Mouse (Mus musculus) bone marrow macrophage, adult 2 months (primary cell): ENCODE data around the gene Aspn. TPM values are rescaled to one million over a fixed set of nuclear protein-coding genes. Genes with fewer than 3 reads are reported as not detected.

Experiments used
- H3K27ac ChIP-seq: 2 replicates; pipeline ENCODE4 v1.5.1; 2012; ENCODE audit warnings: low read depth, low read length; ENCODE audit not compliant: insufficient read depth
- H3K4me1 ChIP-seq: 2 replicates; pipeline ENCODE4 v1.6.1; 2012; ENCODE audit warnings: low read length; ENCODE audit not compliant: control insufficient read depth, insufficient read depth
- H3K4me3 ChIP-seq: 2 replicates; pipeline ENCODE4 v1.5.1; 2012; ENCODE audit warnings: mild to moderate bottlenecking, low read length, moderate library complexity; ENCODE audit not compliant: insufficient read depth
- CTCF ChIP-seq: IDR thresholded peaks from 2 replicates; pipeline ENCODE4 v1.5.1; 2012; ENCODE audit warnings: low read depth, mild to moderate bottlenecking, low read length, moderate library complexity
- POLR2A ChIP-seq: IDR thresholded peaks from 2 replicates; pipeline ENCODE4 v1.6.1; 2012; ENCODE audit warnings: mild to moderate bottlenecking, low read depth, low read length, borderline replicate concordance
- polyA plus RNA-seq: library from polyadenylated mRNA; stranded (reverse); fragments of >200 nt; gene quantifications from 2 replicates; pipeline ENCODE4 v1.2.4, GENCODE M21; 2012; ENCODE audit not compliant: missing spikeins, insufficient read depth, insufficient read length

The Aspn gene
- polyA plus RNA-seq: not detected in 2 replicates

DNA sequence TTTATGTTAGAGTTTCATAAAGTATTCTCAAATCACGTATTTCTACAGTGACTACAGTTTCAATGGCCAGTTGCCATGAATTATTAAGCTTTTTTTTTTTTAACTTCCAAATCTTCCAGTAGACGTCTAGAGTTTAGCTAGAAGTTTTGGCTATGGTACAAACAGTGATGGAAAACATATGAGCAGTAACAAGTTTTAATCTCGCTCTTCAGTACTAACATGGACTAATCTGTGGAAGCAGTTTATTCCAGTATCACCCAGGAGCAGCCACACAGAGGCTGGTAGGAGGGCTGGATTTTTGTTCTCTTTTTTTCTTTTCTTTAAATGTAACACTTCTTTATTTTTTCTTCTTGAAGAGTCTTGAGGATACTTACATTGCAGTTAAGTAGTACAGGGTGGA, at the start of gene Aspn:
TSS of gene Aspn (plus strand) at position 165 of the 400 bp plus-strand sequence.
- no peak within 1 kb of the TSS for H3K4me3 ChIP-seq
- H3K27ac ChIP-seq: no peak within 1 kb of the TSS
- peaks cover 4% of the 10 kb centered on the region for H3K4me1 ChIP-seq
- TF ChIP-seq CTCF (no peak), POLR2A (no peak)

DNA sequence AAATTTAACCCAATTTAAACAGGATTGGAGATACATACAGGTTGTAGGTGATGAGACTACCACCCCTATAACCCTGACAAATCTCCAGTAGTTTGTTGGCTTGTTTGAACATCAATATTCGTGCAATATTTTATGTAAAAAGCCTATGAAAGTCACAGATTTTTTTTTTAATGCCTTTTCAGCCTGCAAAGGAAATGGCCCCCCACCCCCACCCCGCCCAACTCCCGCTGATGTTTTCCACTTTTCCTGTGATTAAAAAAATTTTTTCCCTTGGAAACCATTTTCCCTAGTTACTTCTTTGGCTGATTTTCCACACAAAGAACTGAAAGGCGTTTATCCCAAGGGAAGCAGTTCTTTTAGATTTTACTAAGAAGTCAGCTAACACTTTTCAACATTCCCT, 39.7 kb upstream of the Aspn start, which contains the start of gene Ecm2:
TSS of gene Ecm2 (plus strand) at position 301 of the 400 bp plus-strand sequence.
- no peak within 1 kb of the TSS for H3K27ac ChIP-seq
- H3K4me3 ChIP-seq: no peak within 1 kb of the TSS
- H3K4me1 ChIP-seq: no peaks in the 10 kb centered on the region
- TF ChIP-seq POLR2A (no peak), CTCF (no peak)

DNA sequence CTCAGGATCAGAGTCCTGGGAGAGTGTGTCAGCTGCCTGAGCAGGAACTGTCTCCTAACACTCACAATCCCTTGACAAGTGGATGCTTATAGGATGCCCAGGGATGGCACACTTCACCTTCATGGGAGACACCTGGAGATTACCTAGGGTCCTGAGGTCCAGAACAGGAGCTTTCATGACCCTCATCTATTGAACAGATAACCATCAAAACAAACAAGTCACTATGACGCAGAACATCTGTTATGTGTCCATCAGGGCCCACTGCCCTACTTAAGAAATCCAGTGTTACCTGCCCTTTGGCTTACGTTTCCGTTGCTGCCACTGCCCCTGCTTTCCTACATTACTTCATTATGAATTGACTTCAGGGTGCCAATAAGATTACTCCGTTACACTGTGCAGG, 38.5 kb upstream of the Aspn start:
- H3K4me1 ChIP-seq: no peaks in the 10 kb centered on the region
- TF ChIP-seq POLR2A (no peak), CTCF (no peak)
- H3K4me3 ChIP-seq: no peak overlapping the region
- no peak overlapping the region for H3K27ac ChIP-seq

- TF ChIP-seq POLR2A: no peak
- TF ChIP-seq CTCF: no peak
- H3K4me3 ChIP-seq: no peak overlapping the region
- no peak overlapping the region for H3K27ac ChIP-seq
Measured at GRCm38 (mm10) chr13:49507176-49507575, 37.1 kb upstream of the Aspn start.

DNA sequence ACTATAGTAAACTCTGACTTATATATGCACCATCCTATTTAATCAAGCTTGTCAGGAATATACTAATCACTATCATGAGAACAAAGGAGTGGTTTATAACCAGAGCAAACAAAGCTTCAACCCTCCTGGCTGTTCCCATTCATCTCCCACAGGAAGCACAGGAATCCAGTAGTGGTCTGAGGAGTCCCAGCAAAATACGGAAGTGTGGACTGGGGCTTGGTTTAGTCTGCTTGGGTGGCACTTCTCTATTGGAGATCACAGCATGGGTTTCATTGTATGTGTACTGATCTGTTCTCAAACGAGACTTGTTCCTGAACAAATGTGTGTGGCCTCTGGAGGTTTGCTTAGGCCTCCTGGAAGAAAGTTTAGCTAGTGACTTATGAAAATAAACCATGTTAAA, 25.5 kb upstream of the Aspn start:
- H3K4me1 ChIP-seq: no peaks in the 10 kb centered on the region
- no peak overlapping the region for H3K27ac ChIP-seq
- no peak overlapping the region for H3K4me3 ChIP-seq
- TF ChIP-seq POLR2A (no peak), CTCF (no peak)

More at GRCm38 (mm10) chr13:49507176-49507575, 37.1 kb upstream of the Aspn start:
- no peaks in the 10 kb centered on the region for H3K4me1 ChIP-seq

GRCm38 (mm10) chr13:49526235-49526634, 18.0 kb upstream of the Aspn start:
- H3K4me1 ChIP-seq: no peaks in the 10 kb centered on the region
- no peak overlapping the region for H3K4me3 ChIP-seq
- no peak for TF ChIP-seq CTCF
- no peak for TF ChIP-seq POLR2A
- no peak overlapping the region for H3K27ac ChIP-seq

DNA sequence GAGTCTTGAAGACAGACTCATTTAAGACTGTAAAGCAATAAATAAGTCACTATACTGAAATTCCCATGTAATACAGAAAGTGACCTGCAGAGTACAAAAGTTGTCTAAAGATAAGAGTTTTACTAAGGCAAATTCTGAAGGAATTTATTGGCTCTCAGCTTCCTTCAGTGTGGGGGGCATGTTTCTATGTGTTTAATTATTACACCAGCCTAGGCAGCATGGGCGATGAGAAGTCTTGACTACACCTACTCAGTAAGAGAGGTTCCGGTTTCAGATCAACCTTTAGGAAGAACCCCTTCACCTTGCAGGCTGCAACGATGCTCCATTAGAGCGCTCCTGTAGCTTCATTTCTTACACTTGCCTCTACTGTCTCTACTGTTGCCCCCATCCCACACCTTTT, 13.6 kb upstream of the Aspn start:
- H3K4me3 ChIP-seq: no peak overlapping the region
- TF ChIP-seq CTCF: no peak
- no peak for TF ChIP-seq POLR2A

DNA sequence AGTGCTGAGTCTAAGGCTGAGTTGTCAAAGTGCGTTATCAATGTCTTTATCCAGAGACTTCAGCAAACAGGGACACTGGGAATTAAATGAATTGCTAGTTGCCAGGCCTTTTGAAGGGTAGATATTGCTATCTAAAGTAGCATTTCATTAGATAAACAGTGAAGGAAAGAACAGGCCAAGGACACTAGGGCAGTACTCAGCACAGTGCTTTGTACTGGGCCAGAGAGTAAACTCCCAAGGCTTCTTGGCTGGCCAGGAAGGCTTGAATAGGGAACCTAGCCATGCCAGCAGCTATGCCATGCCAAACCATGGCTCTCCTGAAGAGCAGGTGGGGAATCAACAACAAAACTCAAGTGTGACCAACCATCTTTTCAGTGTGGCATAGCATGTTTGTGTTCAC, 7.3 kb upstream of the Aspn start:
- H3K4me3 ChIP-seq: no peak overlapping the region
- no peaks in the 10 kb centered on the region for H3K4me1 ChIP-seq
- no peak overlapping the region for H3K27ac ChIP-seq
- TF ChIP-seq CTCF (no peak), POLR2A (no peak)

More for the DNA sequence above, 13.6 kb upstream of the Aspn start:
- Histone ChIP-seq H3K27ac (no peak overlapping the region), H3K4me1 (no peaks in the 10 kb centered on the region)

DNA sequence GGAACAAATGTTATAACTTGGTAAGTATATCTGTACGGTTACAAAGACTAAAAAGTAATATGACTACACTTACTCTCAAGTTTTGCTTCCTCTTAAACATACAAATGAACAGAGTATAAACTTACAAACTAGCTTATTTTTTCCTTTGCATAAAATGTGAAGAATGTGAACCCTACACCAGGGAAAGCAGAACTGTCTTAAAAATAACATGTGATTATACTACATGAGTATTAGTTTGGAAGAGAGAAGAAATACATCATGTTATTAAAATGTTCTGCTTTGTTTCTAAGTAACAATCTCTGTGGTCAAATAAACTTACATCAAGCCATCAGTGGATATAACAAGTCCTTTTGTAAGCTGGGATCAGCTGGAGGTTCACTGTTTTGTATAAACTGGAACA, 5.5 kb upstream of the Aspn start:
- TF ChIP-seq POLR2A (no peak), CTCF (no peak)
- Histone ChIP-seq H3K4me3 (no peak overlapping the region), H3K27ac (no peak overlapping the region), H3K4me1 (no peaks in the 10 kb centered on the region)

DNA sequence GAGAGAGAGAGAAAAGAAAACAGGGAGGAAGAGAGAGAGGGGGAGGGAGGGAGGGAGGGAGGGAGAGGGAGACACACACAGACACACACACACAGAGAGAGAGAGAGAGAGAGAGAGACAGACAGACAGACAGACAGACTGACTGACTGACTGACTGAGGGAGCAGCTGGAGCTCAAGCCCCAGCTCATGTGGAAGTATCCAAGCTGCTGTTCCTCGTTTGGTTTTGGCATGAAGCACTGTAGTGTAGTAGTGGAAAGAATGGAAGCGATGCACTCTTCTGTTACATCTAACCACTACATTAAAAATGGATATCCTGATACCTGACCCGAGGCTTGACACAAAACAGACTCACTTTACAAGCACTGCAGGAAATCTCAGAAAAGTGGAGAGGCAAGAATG, 1.4 kb downstream of the Aspn start:
- no peak overlapping the region for H3K27ac ChIP-seq
- peaks cover 4% of the 10 kb centered on the region for H3K4me1 ChIP-seq
- no peak overlapping the region for H3K4me3 ChIP-seq
- no peak for TF ChIP-seq CTCF
- TF ChIP-seq POLR2A: no peak

DNA sequence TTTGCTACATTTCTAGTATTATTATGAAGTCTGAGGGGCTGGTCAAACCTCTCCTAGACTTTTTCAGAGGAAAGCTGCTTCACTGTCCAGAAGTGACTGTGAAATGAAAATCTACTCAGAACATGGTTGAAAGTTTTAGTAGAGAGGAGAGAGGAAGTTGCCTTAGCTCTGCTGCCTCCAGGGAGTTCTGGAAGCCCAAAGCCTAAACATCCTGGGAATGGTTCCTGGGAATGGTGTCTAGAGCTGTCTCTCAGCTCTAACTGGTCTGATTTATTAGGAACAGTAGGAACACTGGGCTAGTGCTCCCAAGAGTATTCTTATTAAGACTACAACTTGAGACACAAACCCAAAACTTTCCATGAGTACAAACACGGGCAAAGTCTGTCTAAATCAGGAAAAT, 2.3 kb downstream of the Aspn start:
- no peak for TF ChIP-seq POLR2A
- no peak for TF ChIP-seq CTCF
- Histone ChIP-seq H3K27ac (no peak overlapping the region), H3K4me1 (peaks cover 4% of the 10 kb centered on the region), H3K4me3 (no peak overlapping the region)
